In genomic region chr15:67405011-67405410, GRCm38 (mm10) we compare ENCODE assay signal across 22 mouse cellular contexts.
DNase-seq lines count a peak whose midpoint lies in the region; ATAC-seq and TF ChIP-seq lines count a peak whose summit lies in the region.
"Had no signal": no experiment of that assay in that cellular context is flagged by ENCODE, and none has a peak within 500 bp of the region (broad histone marks: within the 10 kb centered on the region; RNA-seq: fewer than 3 reads in every experiment).

No protein-coding gene starts in this region.

- no peaks in the 10 kb centered on the region for H3K79me2 ChIP-seq in MEL (ENCODE audit: control insufficient read depth, insufficient read depth, low read length, poor library complexity)

- no peak overlapping the region for H3K27ac ChIP-seq in heart, embryonic 11.5 days (ENCODE audit: low read depth, low read length)
- H3K27ac ChIP-seq in MEL (ENCODE audit: control insufficient read depth, low read depth, low read length) = peak overlapping the region; percentile 24
- H3K27ac ChIP-seq: forebrain, embryonic 13.5 days; hindbrain, embryonic 13.5 days; liver, embryonic 12.5 days; macrophage; midbrain, embryonic 13.5 days; neural tube, embryonic 13.5 days had no signal

- TF ChIP-seq RAD21 in MEL (IDR thresholded peaks at IDR 0.05; ENCODE audit: low read depth, low read length) = no peak

- no peak; a peak in 1 of 4 replicates for TF ChIP-seq EP300 in MEL (IDR thresholded peaks at IDR 0.05; ENCODE audit: low read depth in 1 of 2, low read length in 2 of 2)

- H3K27me3 ChIP-seq in heart, embryonic 11.5 days (ENCODE audit: control insufficient read depth, insufficient read depth, low read length) = no peaks in the 10 kb centered on the region
- no peaks in the 10 kb centered on the region for H3K27me3 ChIP-seq in MEL (ENCODE audit: control insufficient read depth in 1 of 2, insufficient read depth in 2 of 2, low read length in 2 of 2)
- H3K27me3 ChIP-seq: CH12.LX; forebrain, embryonic 13.5 days; hindbrain, embryonic 13.5 days; liver, embryonic 12.5 days; midbrain, embryonic 13.5 days; neural tube, embryonic 13.5 days had no signal

- H3K36me3 ChIP-seq in heart, embryonic 11.5 days (ENCODE audit: control insufficient read depth, insufficient read depth, low read length) = no peaks in the 10 kb centered on the region
- H3K36me3 ChIP-seq in MEL (ENCODE audit: control insufficient read depth in 1 of 2, insufficient read depth in 2 of 2, low read length in 2 of 2) = peaks cover 0 to 45% of the 10 kb centered on the region in 2 experiments; a peak in 2 of 4 replicates
- H3K36me3 ChIP-seq: hindbrain, embryonic 13.5 days; liver, embryonic 12.5 days; midbrain, embryonic 13.5 days; neural tube, embryonic 13.5 days had no signal

- no peak for ATAC-seq in heart, embryonic 11.5 days (replicated peaks; ENCODE audit: insufficient number of reproducible peaks, low FRiP score, low TSS enrichment)
- ATAC-seq: forebrain, embryonic 13.5 days; intestine, embryonic 16.5 days; liver, embryonic 12.5 days; liver, postnatal 0 days; lung, postnatal 0 days; midbrain, embryonic 13.5 days had no signal

- no peaks in the 10 kb centered on the region for H3K9me3 ChIP-seq in heart, embryonic 11.5 days (replicated peaks; ENCODE audit: control insufficient read depth, low read length)
- H3K9me3 ChIP-seq in MEL (replicated peaks; ENCODE audit: insufficient read depth, low read length) = no peaks in the 10 kb centered on the region
- H3K9me3 ChIP-seq: forebrain, embryonic 13.5 days; hindbrain, embryonic 13.5 days; liver, embryonic 12.5 days; midbrain, embryonic 13.5 days; neural tube, embryonic 13.5 days had no signal

- WGBS in heart, embryonic 11.5 days (ENCODE audit: insufficient replicate concordance) = 53% methylated on average over 2 of the region's 2 CpGs
- WGBS in lung, adult 2 months = 63% methylated on average over 2 of the region's 2 CpGs

- intact Hi-C loops in heart, postnatal 10 days (cut with DNase I) = no loop called here

- no peaks in the 10 kb centered on the region for H3K4me1 ChIP-seq in heart, embryonic 11.5 days (ENCODE audit: control insufficient read depth, insufficient read depth, low read length)
- peaks cover 43 to 47% of the 10 kb centered on the region in 2 experiments for H3K4me1 ChIP-seq in MEL (ENCODE audit: control insufficient read depth in 1 of 2, insufficient read depth in 2 of 2, low read length in 2 of 2)
- H3K4me1 ChIP-seq in lung, adult 2 months (ENCODE audit: control insufficient read depth, insufficient read depth, low read length) = no peaks in the 10 kb centered on the region
- H3K4me1 ChIP-seq: forebrain, embryonic 13.5 days; hindbrain, embryonic 13.5 days; midbrain, embryonic 13.5 days; neural tube, embryonic 13.5 days had no signal

- no peak overlapping the region for H3K4me3 ChIP-seq in heart, embryonic 11.5 days (ENCODE audit: low read depth, low read length)
- no peak overlapping the region for H3K4me3 ChIP-seq in MEL (ENCODE audit: control insufficient read depth in 1 of 2, insufficient read depth in 1 of 2, low read depth in 2 of 2, low read length in 2 of 2)
- H3K4me3 ChIP-seq in lung, adult 2 months (replicated peaks; ENCODE audit: extremely low read depth, low read depth, low read length) = no peak overlapping the region
- H3K4me3 ChIP-seq: forebrain, embryonic 13.5 days; hindbrain, embryonic 13.5 days; liver, embryonic 12.5 days; midbrain, embryonic 13.5 days; neural tube, embryonic 13.5 days had no signal

- no peak for TF ChIP-seq POLR2A in MEL (IDR thresholded peaks at IDR 0.05; ENCODE audit: control insufficient read depth in 1 of 2, insufficient read depth in 1 of 2, low read depth in 1 of 2, low read length in 2 of 2, poor library complexity in 1 of 2)
- TF ChIP-seq POLR2A in lung, adult 2 months (IDR thresholded peaks at IDR 0.05; ENCODE audit: borderline replicate concordance, extremely low read depth, low read depth, low read length) = no peak

- DNase-seq in heart, adult 11 months = peak; percentile 87
- peak; percentile 27 to 29 for DNase-seq in heart, postnatal 10 days
- no peak for DNase-seq in heart, adult 8-10 months (ENCODE audit: low spot score)
- DNase-seq in 3T3-L1 (ENCODE audit: low read depth, low spot score) (peak; percentile 28), MEL (ENCODE audit: low read depth, low spot score) (no peak)
- no peak for DNase-seq in lung, adult 2 months
- no peak for DNase-seq in cerebellum, adult 11 months
- DNase-seq: B cell, adult 2 months; cerebellum, adult 2 months; kidney, postnatal 10 days; layer of hippocampus, adult 9-11 months; liver, postnatal 0 days had no signal

- H3K9ac ChIP-seq in heart, embryonic 11.5 days (ENCODE audit: low read depth, low read length) = no peak overlapping the region
- no peak overlapping the region for H3K9ac ChIP-seq in MEL (ENCODE audit: control insufficient read depth, low read depth, low read length, poor library complexity, severe bottlenecking)
- H3K9ac ChIP-seq: forebrain, embryonic 13.5 days; hindbrain, embryonic 13.5 days; liver, embryonic 12.5 days; liver, postnatal 0 days; midbrain, embryonic 13.5 days; neural tube, embryonic 13.5 days had no signal

- H3K4me2 ChIP-seq in heart, embryonic 11.5 days = no peak overlapping the region
- H3K4me2 ChIP-seq: forebrain, embryonic 13.5 days; hindbrain, embryonic 13.5 days; liver, embryonic 12.5 days; midbrain, embryonic 13.5 days; neural tube, embryonic 13.5 days had no signal

- TF ChIP-seq CTCF in MEL (IDR thresholded peaks at IDR 0.05 in 2 of 3, conservative IDR thresholded peaks at IDR 0.05 in 1 of 3; ENCODE audit: control insufficient read depth in 1 of 3, insufficient read depth in 1 of 3, low read depth in 2 of 3, low read length in 3 of 3, poor library complexity in 1 of 3, severe bottlenecking in 1 of 3) = no peak
- no peak for TF ChIP-seq CTCF in lung, adult 2 months (IDR thresholded peaks at IDR 0.05; ENCODE audit: insufficient read depth, low read length)

TF ChIP-seq in MEL, 35 proteins besides CTCF, POLR2A, EP300 and RAD21:
- TF ChIP-seq SMC3 (IDR thresholded peaks at IDR 0.05; ENCODE audit: low read depth, low read length) = no peak
- TF ChIP-seq TCF12 (IDR thresholded peaks at IDR 0.05; ENCODE audit: low read depth, low read length) = no peak
- no peak for TF ChIP-seq KAT2A (conservative IDR thresholded peaks at IDR 0.05; ENCODE audit: low read depth, low read length)
- no peak for TF ChIP-seq GABPA (IDR thresholded peaks at IDR 0.05; ENCODE audit: low read depth, low read length)
- no peak for TF ChIP-seq SIN3A (IDR thresholded peaks at IDR 0.05; ENCODE audit: low read length)
- TF ChIP-seq MXI1 (IDR thresholded peaks at IDR 0.05; ENCODE audit: low read depth, low read length) = no peak
- no peak for TF ChIP-seq BHLHE40 (IDR thresholded peaks at IDR 0.05; ENCODE audit: borderline replicate concordance, low read depth, low read length)
- no peak for TF ChIP-seq NRF1 (IDR thresholded peaks at IDR 0.05; ENCODE audit: insufficient read depth, low read depth, low read length, poor library complexity, severe bottlenecking)
- TF ChIP-seq MEF2A (IDR thresholded peaks at IDR 0.05; ENCODE audit: extremely low read depth, insufficient replicate concordance, low read depth, low read length, poor library complexity, severe bottlenecking) = no peak
- no peak for TF ChIP-seq NELFE (IDR thresholded peaks at IDR 0.05; ENCODE audit: low read depth, low read length)
- TF ChIP-seq TAL1 (IDR thresholded peaks at IDR 0.05; ENCODE audit: low read length) = no peak
- TF ChIP-seq RCOR1 (IDR thresholded peaks at IDR 0.05; ENCODE audit: low read depth, low read length) = no peak

Comparison
In these comparisons a context has a peak if more than half of its experiments do, and no peak if none do; other contexts are left out.
1. DNase-seq: peak in heart, adult 11 months (single experiment), heart, postnatal 10 days (2 of 2) and 3T3-L1 (single experiment); none in heart, adult 8-10 months (single experiment), MEL (single experiment), lung, adult 2 months (single experiment) and cerebellum, adult 11 months (single experiment).